Mouse (Mus musculus): ENCODE results near the gene Pth. TPM values are rescaled to one million over a fixed set of nuclear protein-coding genes. Genes with fewer than 3 reads are reported as not detected.
A peak's percentile ranks its signal among the peaks of the same experiment; 100 is the strongest.

The Pth gene
- total and polyA plus RNA-seq, 2 experiments from 2014 or later = not detected

DNA sequence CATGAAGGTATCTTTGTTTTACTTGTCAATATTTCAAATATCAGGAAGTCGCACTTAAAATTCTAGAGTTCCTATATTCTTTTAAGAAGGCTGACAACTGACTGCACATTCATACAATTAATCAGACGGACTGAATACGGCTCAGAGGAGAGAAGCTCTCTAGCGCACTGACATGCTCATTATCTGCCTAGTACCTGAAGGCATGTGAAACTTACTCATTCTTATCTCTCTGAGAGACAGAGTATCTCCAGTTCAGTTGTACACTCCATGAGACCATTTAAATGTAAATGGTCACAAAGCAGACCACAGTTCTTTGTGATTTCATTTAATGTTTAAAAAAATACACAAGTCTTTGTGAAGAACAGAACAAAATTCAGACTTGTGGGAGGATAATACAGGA lies 20.9 kb downstream of the Pth start:
- H3K4me2 ChIP-seq (ENCODE audit: low read depth, low read length, poor library complexity, severe bottlenecking) = no peak overlapping the region; the same call in 1 of the 2 replicates
- no peaks in the 10 kb centered on the region for H3K27me3 ChIP-seq (ENCODE audit: insufficient read depth, low read length)
- H3K36me3 ChIP-seq (ENCODE audit: insufficient read depth, low read length) = no peaks in the 10 kb centered on the region
- no peak overlapping the region for H3K9ac ChIP-seq (replicated peaks; ENCODE audit: low read length, poor library complexity, severe bottlenecking)
- WGBS = 54% methylated on average over 4 of the region's 4 CpGs
- H3K9me3 ChIP-seq (ENCODE audit: low read length) = no peaks in the 10 kb centered on the region
- no peak for DNase-seq (ENCODE audit: low spot score)
- no peak overlapping the region for H3K27ac ChIP-seq (ENCODE audit: low read depth, low read length)
- ATAC-seq (ENCODE audit: low FRiP score) = no peak
- H3K4me1 ChIP-seq (ENCODE audit: insufficient read depth, low read length) = peaks cover 9% of the 10 kb centered on the region; the same call in 1 of the 2 replicates
- no peak overlapping the region for H3K4me3 ChIP-seq (ENCODE audit: low read depth, low read length)
- no peak for TF ChIP-seq CTCF (IDR thresholded peaks at IDR 0.05)

DNA sequence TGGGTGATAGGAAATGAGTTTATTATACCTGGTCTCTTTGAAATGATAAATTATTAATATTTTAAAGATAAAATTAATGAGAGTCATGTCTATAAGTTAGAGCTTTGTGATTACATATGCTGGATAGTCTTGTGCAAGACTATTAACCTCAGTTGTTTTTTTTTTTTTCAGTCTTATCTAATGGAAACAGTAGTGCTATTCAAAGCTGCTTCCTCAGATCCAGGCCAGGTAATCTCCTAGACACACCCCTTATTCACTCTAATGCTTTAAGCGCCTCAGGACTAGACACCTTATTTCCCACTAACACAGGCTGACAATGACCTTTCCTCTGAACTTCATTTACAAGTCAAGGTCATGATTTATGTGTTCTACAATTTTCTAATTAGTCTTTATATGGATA lies 39.3 kb downstream of the Pth start:
- no peak for DNase-seq (ENCODE audit: low spot score)
- H3K27ac ChIP-seq (ENCODE audit: low read depth, low read length) = no peak overlapping the region
- no peak for ATAC-seq (ENCODE audit: low FRiP score)
- H3K27me3 ChIP-seq (ENCODE audit: insufficient read depth, low read length) = no peaks in the 10 kb centered on the region
- H3K4me2 ChIP-seq (ENCODE audit: low read depth, low read length, poor library complexity, severe bottlenecking) = no peak overlapping the region
- H3K9ac ChIP-seq (replicated peaks; ENCODE audit: low read length, poor library complexity, severe bottlenecking) = no peak overlapping the region
- H3K4me3 ChIP-seq (ENCODE audit: low read depth, low read length) = no peak overlapping the region
- H3K4me1 ChIP-seq (ENCODE audit: insufficient read depth, low read length) = no peaks in the 10 kb centered on the region
- WGBS = 95% methylated on average over 1 of the region's 1 CpGs
- H3K9me3 ChIP-seq (ENCODE audit: low read length) = no peaks in the 10 kb centered on the region
- no peaks in the 10 kb centered on the region for H3K36me3 ChIP-seq (ENCODE audit: insufficient read depth, low read length)
- no peak for TF ChIP-seq CTCF (IDR thresholded peaks at IDR 0.05)

DNA sequence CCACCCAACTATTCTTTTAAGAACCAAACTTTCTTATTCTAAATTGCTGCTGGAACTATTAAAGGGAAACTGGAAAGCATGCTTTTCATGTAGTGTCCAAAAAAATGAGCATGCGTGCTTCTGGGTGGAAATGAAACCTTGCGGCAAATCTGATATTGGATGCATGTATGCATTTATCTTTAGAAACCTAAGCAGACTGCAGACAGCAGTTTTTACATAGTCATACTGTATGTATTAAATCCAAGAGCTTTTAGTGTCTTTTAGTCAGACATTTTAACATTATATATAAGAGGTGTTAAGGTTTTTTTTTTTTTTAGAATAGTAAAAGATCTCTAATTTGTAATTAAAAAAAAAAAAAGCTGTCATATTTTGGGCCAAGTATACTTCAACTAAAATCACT lies 40.7 kb downstream of the Pth start:
- Histone ChIP-seq H3K4me3 (ENCODE audit: low read depth, low read length) (0 out of 2 replicates have a peak overlapping the region, but pooled peaks have one; percentile 18), H3K27me3 (ENCODE audit: insufficient read depth, low read length) (no peaks in the 10 kb centered on the region), H3K36me3 (ENCODE audit: insufficient read depth, low read length) (no peaks in the 10 kb centered on the region), H3K27ac (ENCODE audit: low read depth, low read length) (no peak overlapping the region), H3K9me3 (ENCODE audit: low read length) (no peaks in the 10 kb centered on the region), H3K4me2 (ENCODE audit: low read depth, low read length, poor library complexity, severe bottlenecking) (peak overlapping the region; percentile 41), H3K4me1 (ENCODE audit: insufficient read depth, low read length) (no peaks in the 10 kb centered on the region), H3K9ac (replicated peaks; ENCODE audit: low read length, poor library complexity, severe bottlenecking) (no peak overlapping the region)
- DNase-seq (ENCODE audit: low spot score) = peak; percentile 5
- ATAC-seq (ENCODE audit: low FRiP score) = no peak
- WGBS = 62% methylated on average over 2 of the region's 2 CpGs
- no peak for TF ChIP-seq CTCF (IDR thresholded peaks at IDR 0.05)

DNA sequence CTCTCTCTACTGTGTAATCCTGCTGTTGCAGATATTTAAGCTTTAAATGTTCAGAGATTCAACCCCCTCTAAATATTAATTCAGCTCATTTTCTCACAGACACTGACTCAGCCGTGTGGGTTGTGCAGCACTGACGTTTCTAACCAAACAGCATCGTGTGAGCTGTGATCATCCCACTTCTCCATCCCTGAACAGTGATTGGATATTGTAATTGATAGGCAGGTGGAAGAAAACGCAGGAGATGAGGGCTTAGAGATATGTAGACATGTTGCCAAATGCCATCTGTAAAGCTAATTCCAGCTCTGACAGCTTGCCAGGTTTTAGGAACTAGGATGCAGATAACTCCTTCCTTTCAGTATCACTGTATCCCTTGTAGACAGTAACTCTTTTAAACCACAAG lies 41.1 kb downstream of the Pth start:
- peak overlapping the region; percentile 41 for H3K4me2 ChIP-seq (ENCODE audit: low read depth, low read length, poor library complexity, severe bottlenecking)
- no peaks in the 10 kb centered on the region for H3K9me3 ChIP-seq (ENCODE audit: low read length)
- H3K27me3 ChIP-seq (ENCODE audit: insufficient read depth, low read length) = no peaks in the 10 kb centered on the region
- H3K4me1 ChIP-seq (ENCODE audit: insufficient read depth, low read length) = no peaks in the 10 kb centered on the region
- DNase-seq (ENCODE audit: low spot score) (peak; percentile 87), ATAC-seq (ENCODE audit: low FRiP score) (peak; percentile 85)
- H3K36me3 ChIP-seq (ENCODE audit: insufficient read depth, low read length) = no peaks in the 10 kb centered on the region
- peak overlapping the region; percentile 18; the same call in 1 of the 2 replicates for H3K4me3 ChIP-seq (ENCODE audit: low read depth, low read length)
- 15% methylated on average over 4 of the region's 4 CpGs for WGBS
- peak overlapping the region; percentile 33; the same call in 1 of the 2 replicates for H3K9ac ChIP-seq (replicated peaks; ENCODE audit: low read length, poor library complexity, severe bottlenecking)
- TF ChIP-seq CTCF (IDR thresholded peaks at IDR 0.05) = no peak
- peak overlapping the region; percentile 14; the same call in 1 of the 2 replicates for H3K27ac ChIP-seq (ENCODE audit: low read depth, low read length)

Other genes with a start within 250 kb of the Pth start
- 27.3 and 29.7 TPM in 2 replicates for gene Arntl, start 181.1 kb downstream of the Pth start, total RNA-seq (2014; rRNA removed)
- 21.1 and 23.0 TPM in 2 replicates for gene Arntl, start 181.1 kb downstream of the Pth start, polyA plus RNA-seq (2015; fragmentation: Nextera tagmentation; extraction: Ambion mirVana)
- gene Btbd10, start 19.2 kb downstream of the Pth start, total RNA-seq (2014; rRNA removed) = 59.2 and 73.2 TPM in 2 replicates
- gene Btbd10, start 19.2 kb downstream of the Pth start, polyA plus RNA-seq (2015; fragmentation: Nextera tagmentation; extraction: Ambion mirVana) = 85.1 and 88.3 TPM in 2 replicates
- 70.8 and 91.9 TPM in 2 replicates for gene Far1, start 125.3 kb upstream of the Pth start, total RNA-seq (2014; rRNA removed)
- 41.1 and 47.0 TPM in 2 replicates for gene Far1, start 125.3 kb upstream of the Pth start, polyA plus RNA-seq (2015; fragmentation: Nextera tagmentation; extraction: Ambion mirVana)

Data from midbrain, postnatal 0 days (tissue).